Mouse (Mus musculus) spleen, postnatal 10 days (tissue): ENCODE results near the gene Ssr2.
"Not testable (repeated sequence)": the region's sequence is repeated elsewhere in the genome, so short reads cannot be mapped to it uniquely, and the experiment has no call there.

Experiments used
- DNase-seq, 2 experiments: peaks; one replicate each; pipeline ENCODE4 v3.0.0; 2021 to 2022; ENCODE audit warnings: low spot score in 2 of 2

The Ssr2 gene

GRCm38 (mm10) chr3:88596547-88596946, 20.9 kb downstream of the Ssr2 start:
- DNase-seq = not testable (repeated sequence)

DNA sequence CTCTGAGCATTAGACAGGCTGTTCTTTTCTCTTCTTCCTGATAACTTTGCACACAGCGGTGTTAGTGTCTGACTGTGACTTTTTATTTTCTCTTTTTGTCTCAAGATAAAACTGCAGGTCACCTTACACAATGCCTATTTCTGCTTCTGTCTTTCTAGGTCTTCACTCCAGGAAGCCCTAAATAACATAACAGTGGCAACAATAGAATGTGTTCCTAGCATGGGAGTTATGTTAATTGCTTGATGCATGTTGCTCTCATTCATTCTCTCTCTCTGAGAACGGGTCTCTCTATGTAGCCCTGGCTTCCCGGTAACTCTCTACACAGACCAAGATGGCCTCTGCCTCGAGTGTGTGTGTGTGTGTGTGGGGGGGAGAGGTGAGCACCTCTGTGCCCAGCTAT, 26.8 kb downstream of the Ssr2 start:
- DNase-seq = no peak

DNA sequence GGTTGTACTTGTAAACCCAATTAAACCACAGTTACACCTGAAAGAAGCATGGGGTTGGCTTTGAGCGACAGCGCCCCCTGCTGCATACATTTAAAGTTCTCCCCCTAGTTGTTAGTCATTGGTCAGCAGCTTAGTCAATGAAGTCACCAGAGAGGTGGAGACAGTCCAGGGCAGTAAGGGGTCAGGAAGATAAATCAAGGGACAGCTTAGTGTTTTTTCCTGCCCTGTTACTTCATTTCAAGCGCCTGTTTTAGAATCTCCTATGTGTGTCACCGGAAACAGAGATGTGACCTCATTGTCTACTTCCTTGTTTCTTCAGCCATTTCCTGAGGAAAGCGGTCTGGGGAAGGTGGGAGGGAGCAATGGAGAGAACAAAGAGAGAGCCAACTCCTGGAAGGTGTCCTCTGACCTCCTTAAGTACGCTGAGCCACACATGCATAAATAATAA, 28.1 kb downstream of the Ssr2 start:
- peak; percentile 59 to 82 for DNase-seq

GRCm38 (mm10) chr3:88604863-88605262, 29.2 kb downstream of the Ssr2 start:
- DNase-seq = no peak

DNA sequence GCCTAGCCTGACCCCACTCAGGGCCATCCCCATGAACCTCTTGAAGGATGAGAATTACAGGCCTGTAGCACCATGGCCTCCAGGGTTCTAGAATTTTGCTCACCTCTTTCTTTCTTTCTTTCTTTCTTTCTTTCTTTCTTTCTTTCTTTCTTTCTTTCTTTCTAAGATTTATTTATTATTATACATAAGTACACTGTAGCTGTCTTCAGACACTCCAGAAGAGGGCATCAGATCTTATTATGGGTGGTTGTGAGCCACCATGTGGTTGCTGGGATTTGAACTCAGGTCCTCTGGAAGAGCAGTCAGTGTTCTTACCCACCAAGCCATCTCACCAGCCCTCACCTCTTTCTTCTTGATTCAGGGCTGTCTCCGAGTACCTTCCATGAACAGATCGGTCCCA, 30.0 kb downstream of the Ssr2 start, which contains the start of gene Arhgef2:
Gene Arhgef2, plus strand, starts transcription at position 301 of the 400 bp plus-strand sequence.
- DNase-seq = not testable (repeated sequence)

DNA sequence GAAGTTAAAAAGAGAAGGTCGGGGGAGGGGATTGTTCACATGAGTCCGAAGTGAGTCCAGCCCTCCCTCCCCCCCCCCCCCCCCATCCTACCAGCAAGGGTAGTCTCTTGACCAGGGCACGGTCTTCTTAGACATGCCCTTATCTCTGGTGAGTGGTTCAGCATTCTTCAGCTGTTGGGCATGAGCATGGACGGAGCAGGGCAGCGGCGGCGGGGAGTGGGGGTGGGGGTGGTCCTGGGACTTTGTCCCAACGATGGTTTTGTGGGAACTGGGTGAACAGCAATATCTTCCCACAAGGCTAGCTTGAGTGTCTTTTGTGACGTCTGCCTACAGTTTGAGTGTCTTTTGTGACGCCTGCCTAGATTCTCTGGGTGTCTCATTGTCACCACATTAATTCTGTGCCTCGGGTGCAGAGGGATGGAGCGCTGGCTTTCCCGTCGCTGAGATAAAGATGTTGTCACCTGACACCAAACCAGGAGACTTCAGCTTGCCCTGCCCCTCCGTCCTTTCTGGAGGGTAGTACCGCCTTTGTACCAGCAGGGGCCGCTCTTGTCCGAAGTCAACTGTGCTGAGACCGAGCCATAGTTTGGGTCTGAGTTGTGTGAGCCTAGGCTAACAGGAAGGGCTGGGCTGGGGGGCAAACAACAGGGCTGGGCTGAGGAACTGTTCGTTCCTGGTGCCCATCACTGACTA, 31.5 kb downstream of the Ssr2 start:
- DNase-seq = peak; percentile 84 to 89

DNA sequence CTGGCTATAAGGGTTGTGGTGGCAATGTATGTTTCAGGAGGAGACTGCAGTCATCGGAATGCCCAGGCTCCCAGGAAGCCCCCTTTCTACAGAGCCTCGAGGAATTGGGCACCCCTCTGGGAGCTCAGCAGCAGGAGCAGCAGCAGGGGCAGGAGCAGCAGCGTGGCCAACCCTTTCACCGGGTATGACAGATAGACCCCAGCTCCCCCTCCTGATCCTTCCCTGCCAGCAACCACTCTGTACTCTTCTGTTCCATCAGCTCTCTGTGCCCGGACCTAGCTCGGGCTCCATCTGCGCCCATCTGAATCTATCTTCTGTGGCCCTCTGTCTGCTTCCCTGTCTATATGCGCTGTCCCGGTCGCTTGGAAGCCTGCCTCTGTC, 32.1 kb downstream of the Ssr2 start:
- DNase-seq = no peak

DNA sequence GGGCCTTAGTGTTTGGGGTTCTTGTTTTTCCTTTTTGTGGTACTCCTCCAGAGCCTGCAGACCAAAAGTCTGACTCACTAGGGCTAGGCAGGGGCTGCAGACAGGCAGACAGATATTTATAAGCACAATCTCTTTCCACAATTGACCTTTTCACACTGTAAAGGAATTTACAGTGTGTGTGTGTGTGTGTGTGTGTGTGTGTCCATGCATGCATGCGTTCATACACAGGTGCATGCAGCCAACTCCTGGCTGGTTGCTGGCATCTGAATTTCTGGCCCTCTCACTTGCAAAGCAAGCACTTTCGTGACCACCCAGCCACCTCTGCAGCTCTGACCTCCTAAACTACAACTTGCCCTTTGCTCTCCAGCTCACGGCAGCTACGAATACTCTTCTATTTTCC, 33.4 kb downstream of the Ssr2 start:
- no peak for DNase-seq

GRCm38 (mm10) chr3:88614418-88614817, 38.7 kb downstream of the Ssr2 start:
- no peak for DNase-seq

DNA sequence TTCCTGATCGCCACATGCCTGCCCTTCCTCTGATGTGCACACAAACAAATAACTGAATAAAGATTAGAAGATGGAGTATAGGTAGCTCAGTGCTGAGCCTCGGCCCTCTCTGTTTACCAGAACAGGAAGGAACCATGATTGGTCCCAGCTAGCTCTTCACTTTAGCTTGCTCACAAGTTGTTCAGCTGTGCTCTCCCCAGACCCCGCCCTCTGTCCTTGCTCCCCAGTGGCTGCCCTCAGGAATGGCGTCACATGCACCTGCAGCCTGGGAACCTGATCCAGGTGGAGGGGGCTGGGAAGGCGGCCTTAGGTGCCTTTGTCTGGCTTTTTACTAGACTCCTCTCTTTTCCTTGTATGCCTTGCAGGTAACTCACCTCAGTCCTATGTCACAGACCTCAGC, 39.4 kb downstream of the Ssr2 start:
- DNase-seq = no peak

DNA sequence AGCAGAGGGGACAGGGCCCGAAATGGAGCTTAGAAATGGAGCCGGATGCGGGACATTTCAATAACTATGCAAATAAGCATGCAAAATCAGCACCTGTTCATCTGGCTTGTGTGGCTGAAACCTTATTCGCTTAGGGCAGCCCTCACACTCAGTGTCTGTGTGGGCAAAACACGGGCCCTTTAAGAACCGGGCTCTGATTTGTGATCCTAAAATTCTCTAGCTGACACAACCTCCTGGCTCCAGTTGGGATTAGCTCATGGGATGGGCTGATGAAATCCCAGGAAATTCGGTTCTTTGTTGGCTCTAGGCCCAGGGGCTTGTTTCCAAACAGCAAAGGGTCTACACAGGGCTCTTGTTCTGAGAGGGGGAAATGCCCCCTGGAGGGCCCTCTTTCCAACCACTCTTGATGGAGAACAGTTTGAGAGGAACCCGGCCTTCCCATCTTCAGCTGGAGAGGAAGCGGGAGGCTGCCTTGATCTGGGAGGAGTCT, 40.3 kb downstream of the Ssr2 start:
- no peak for DNase-seq

DNA sequence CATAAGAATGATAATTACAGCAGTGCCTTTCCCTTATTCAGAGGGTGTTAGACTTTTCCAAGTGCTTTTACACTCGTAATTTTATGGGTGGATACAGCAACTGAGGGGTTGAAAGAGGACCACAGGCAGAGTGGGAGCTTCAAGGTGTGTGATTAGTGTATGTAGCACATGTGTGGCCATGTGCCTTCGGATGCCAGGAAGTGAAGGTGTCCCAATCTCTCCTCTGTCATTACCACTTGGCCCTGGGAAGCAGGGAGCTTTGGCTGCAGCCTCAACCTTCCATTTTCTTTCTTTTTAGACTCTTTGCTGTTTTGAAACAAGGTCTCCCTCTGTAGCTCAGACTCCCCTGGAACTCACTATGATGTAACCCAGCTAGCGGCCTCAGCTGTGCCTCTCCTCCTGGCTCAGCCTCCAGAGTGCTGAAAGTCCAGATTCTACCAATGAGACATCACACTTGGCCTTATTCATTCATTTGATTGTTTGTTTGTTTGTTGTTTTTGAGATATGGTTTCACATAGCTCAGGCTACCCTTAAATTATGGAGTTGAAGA, 41.4 kb downstream of the Ssr2 start:
- DNase-seq = no peak

DNA sequence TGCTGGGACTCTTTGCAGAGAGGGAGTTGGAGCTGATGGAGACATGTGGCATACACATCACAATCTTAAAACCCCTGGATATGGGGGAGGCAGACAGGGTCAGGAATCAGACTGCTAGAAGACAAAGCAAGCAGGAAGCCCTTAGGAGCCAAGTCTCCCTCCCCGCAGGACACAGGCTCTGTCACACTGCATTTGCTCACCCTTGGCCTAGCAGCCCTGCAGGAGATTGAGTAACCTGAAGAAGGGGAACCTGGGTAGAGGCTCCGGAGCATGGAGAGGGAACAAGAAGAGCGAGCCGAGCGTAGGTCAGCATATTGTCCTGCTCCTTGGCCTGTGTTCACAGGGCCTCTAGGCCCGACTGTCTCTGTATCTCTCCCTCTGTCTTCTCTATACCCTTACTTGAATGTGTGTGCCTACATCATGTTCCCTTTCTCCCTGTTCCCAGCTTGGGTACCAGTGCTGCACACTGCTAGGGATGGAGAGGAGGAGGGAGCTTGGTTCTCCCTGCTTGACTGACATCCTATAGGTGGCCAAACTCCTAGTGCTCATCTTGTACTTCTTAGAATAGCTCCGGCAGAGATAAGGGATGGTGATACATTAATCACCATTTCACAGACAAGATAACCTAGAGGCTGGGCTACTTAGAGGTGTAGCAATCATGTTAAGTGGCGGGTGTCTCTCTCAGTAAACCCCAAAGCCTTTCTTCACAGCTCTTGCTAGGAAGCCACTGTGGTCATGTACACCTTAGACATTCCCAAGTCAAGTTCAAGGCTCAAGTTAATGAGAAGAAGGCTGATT, 42.6 kb downstream of the Ssr2 start:
- DNase-seq = no peak

GRCm38 (mm10) chr3:88619113-88620097, 43.7 kb downstream of the Ssr2 start:
- no peak for DNase-seq

DNA sequence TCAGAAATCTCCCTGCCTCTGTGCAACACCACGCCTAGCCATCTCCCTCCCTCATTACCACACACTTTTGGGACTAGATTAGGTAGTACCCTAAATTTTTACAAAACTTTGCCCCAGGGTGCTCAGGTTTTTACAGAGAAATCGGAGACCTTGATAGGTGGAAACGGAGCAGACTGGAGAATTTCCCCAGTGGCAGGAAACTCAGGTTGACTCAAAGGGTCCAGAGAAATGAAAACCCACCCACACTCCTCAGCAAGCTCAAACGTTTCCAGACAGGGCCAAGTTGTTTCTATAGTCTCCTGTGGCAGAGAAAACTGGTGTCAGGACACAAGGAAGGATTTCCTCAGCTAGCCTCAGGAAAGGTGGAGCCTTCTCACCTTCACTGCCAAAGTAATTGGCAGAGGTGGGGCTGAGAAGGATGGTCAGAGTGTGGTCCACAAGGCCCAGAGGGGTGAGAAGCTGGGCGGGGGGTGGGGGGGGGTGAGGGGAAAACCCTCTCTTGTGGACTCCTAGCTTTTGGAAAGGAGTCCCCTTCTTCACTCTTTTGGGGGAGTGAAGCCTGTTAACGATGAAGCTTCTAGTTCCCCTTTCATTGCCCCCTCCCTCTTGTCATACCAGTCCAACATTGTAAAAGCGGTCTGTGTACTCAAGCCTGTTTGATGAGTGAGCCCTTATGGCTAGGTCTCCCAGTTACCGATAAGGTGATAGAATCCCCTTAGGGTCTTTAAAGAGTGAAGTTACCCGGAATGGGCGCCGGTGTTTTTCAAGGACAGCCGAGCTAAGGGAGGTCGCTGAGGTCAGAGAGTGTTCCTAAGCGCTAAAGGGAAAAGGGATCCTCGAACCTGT, 44.7 kb downstream of the Ssr2 start:
- DNase-seq = no peak

- peak; percentile 68 to 83 for DNase-seq
These were observed 45.4 kb downstream of the Ssr2 start for GRCm38 (mm10) chr3:88620992-88621536.

GRCm38 (mm10) chr3:88621537-88622112, 45.9 kb downstream of the Ssr2 start:
- peak in 1 of 2 experiments; percentile 50 for DNase-seq

DNA sequence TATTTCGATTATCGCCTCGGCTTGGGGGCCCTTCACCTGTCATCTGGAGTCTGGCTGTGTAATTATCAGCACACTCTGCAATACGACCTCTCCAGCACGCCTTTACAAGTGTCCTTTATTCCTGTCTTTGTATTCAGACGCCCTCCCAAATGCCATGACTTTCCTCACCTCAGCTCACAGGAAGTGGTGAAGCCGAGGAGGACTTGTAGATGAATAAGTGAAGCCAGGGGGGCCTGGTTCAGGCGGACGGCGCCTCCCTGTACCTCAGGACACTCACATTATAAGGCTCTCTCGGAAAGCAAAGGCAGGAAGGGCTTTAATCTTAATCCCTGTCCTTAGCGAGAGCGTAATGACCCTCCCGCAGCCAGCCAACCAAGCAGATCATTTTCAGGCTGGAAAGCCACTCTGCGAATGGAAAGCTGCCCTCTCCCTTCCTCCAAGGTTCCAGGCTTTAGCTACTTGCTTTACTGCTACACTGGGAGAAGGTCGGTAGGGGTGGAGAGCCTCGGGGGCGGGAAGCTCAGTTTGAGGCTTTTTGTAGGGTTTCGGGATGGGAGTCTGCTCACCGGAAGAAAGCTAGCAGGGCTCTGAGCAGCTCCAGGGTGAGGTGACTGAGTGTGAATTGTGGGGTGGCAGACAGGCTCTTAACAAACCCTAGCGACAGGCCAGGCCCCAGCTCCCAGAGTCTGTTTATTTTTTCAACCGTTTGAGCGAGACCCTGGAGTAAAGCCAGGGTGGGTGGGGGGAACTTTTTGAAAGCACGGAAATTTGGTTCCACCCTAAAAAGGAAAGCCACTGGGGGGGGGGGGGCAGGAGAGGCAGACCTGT, 46.7 kb downstream of the Ssr2 start:
- peak; percentile 43 to 47 for DNase-seq

GRCm38 (mm10) chr3:88622941-88623345, 47.3 kb downstream of the Ssr2 start:
- DNase-seq = no peak
